Mouse (Mus musculus): Measurements from ENCODE around the gene Eml2. TPM values are rescaled to one million over a fixed set of nuclear protein-coding genes. Genes with fewer than 3 reads are reported as not detected.
A peak's percentile ranks its signal among the peaks of the same experiment; 100 is the strongest.

Eml2 gene
- polyA plus RNA-seq, 1 experiment from 2014 or later, result 14.4 TPM

GRCm38 (mm10) chr7:19179936-19180335 lies 3.7 kb downstream of the Eml2 start:
- no peak for ATAC-seq
- H3K4me1 ChIP-seq (replicated peaks; ENCODE audit: control insufficient read depth, insufficient read depth, low read length), result peaks cover 48% of the 10 kb centered on the region
- no peak overlapping the region for H3K27ac ChIP-seq (ENCODE audit: low read length)
- no peak overlapping the region for H3K9ac ChIP-seq (replicated peaks; ENCODE audit: low read depth, low read length)
- H3K4me2 ChIP-seq (ENCODE audit: low read length), result no peak overlapping the region
- H3K4me3 ChIP-seq (replicated peaks; ENCODE audit: low read length), result no peak overlapping the region; the same call in 1 of the 2 replicates
- WGBS, result 44% methylated on average over 6 of the region's 6 CpGs
- H3K27me3 ChIP-seq (replicated peaks; ENCODE audit: control insufficient read depth, insufficient read depth, low read length), result peaks cover 14% of the 10 kb centered on the region
- no peaks in the 10 kb centered on the region for H3K9me3 ChIP-seq (ENCODE audit: control insufficient read depth, low read length)
- H3K36me3 ChIP-seq (ENCODE audit: control insufficient read depth, insufficient read depth), result no peaks in the 10 kb centered on the region

GRCm38 (mm10) chr7:19180862-19181429 lies 4.7 kb downstream of the Eml2 start:
- Histone ChIP-seq H3K9ac (replicated peaks; ENCODE audit: low read depth, low read length) (peak overlapping the region; percentile 45), H3K4me3 (replicated peaks; ENCODE audit: low read length) (peak overlapping the region; percentile 29), H3K27me3 (replicated peaks; ENCODE audit: control insufficient read depth, insufficient read depth, low read length) (peaks cover 14% of the 10 kb centered on the region), H3K36me3 (ENCODE audit: control insufficient read depth, insufficient read depth) (no peaks in the 10 kb centered on the region), H3K27ac (ENCODE audit: low read length) (no peak overlapping the region), H3K4me1 (replicated peaks; ENCODE audit: control insufficient read depth, insufficient read depth, low read length) (peaks cover 46% of the 10 kb centered on the region), H3K9me3 (ENCODE audit: control insufficient read depth, low read length) (no peaks in the 10 kb centered on the region), H3K4me2 (ENCODE audit: low read length) (peak overlapping the region; percentile 46)
- WGBS, result 2% methylated on average over 26 of the region's 27 CpGs
- ATAC-seq, result no peak

GRCm38 (mm10) chr7:19184250-19184649 lies 8.0 kb downstream of the Eml2 start:
- Histone ChIP-seq H3K4me1 (replicated peaks; ENCODE audit: control insufficient read depth, insufficient read depth, low read length) (peaks cover 26% of the 10 kb centered on the region), H3K4me3 (replicated peaks; ENCODE audit: low read length) (no peak overlapping the region), H3K27me3 (replicated peaks; ENCODE audit: control insufficient read depth, insufficient read depth, low read length) (peaks cover 9% of the 10 kb centered on the region), H3K36me3 (ENCODE audit: control insufficient read depth, insufficient read depth) (peaks cover 12% of the 10 kb centered on the region), H3K4me2 (ENCODE audit: low read length) (no peak overlapping the region), H3K9ac (replicated peaks; ENCODE audit: low read depth, low read length) (no peak overlapping the region), H3K27ac (ENCODE audit: low read length) (peak overlapping the region; percentile 75), H3K9me3 (ENCODE audit: control insufficient read depth, low read length) (no peaks in the 10 kb centered on the region)
- WGBS, result 35% methylated on average over 2 of the region's 2 CpGs
- no peak for ATAC-seq

GRCm38 (mm10) chr7:19184758-19185157 lies 8.5 kb downstream of the Eml2 start:
- 0 out of 2 replicates have a peak, but pooled peaks have one; percentile 26 for ATAC-seq
- no peaks in the 10 kb centered on the region for H3K9me3 ChIP-seq (ENCODE audit: control insufficient read depth, low read length)
- 37% methylated on average over 6 of the region's 6 CpGs for WGBS
- peaks cover 21% of the 10 kb centered on the region for H3K4me1 ChIP-seq (replicated peaks; ENCODE audit: control insufficient read depth, insufficient read depth, low read length)
- peak overlapping the region; percentile 75 for H3K27ac ChIP-seq (ENCODE audit: low read length)
- H3K9ac ChIP-seq (replicated peaks; ENCODE audit: low read depth, low read length), result no peak overlapping the region; the same call in 1 of the 2 replicates
- no peak overlapping the region for H3K4me3 ChIP-seq (replicated peaks; ENCODE audit: low read length)
- peaks cover 4% of the 10 kb centered on the region for H3K27me3 ChIP-seq (replicated peaks; ENCODE audit: control insufficient read depth, insufficient read depth, low read length)
- peaks cover 12% of the 10 kb centered on the region for H3K36me3 ChIP-seq (ENCODE audit: control insufficient read depth, insufficient read depth)
- H3K4me2 ChIP-seq (ENCODE audit: low read length), result no peak overlapping the region

GRCm38 (mm10) chr7:19194676-19195075 lies 18.5 kb downstream of the Eml2 start:
- Histone ChIP-seq H3K4me3 (replicated peaks; ENCODE audit: low read length) (no peak overlapping the region), H3K36me3 (ENCODE audit: control insufficient read depth, insufficient read depth) (peaks cover 22% of the 10 kb centered on the region), H3K27ac (ENCODE audit: low read length) (no peak overlapping the region), H3K27me3 (replicated peaks; ENCODE audit: control insufficient read depth, insufficient read depth, low read length) (no peaks in the 10 kb centered on the region), H3K4me1 (replicated peaks; ENCODE audit: control insufficient read depth, insufficient read depth, low read length) (no peaks in the 10 kb centered on the region), H3K9ac (replicated peaks; ENCODE audit: low read depth, low read length) (no peak overlapping the region), H3K4me2 (ENCODE audit: low read length) (no peak overlapping the region), H3K9me3 (ENCODE audit: control insufficient read depth, low read length) (no peaks in the 10 kb centered on the region)
- WGBS, result 97% methylated on average over 4 of the region's 4 CpGs
- no peak for ATAC-seq

- no peak overlapping the region for H3K9ac ChIP-seq (replicated peaks; ENCODE audit: low read depth, low read length)
- H3K36me3 ChIP-seq (ENCODE audit: control insufficient read depth, insufficient read depth), result peaks cover 22% of the 10 kb centered on the region
- H3K4me2 ChIP-seq (ENCODE audit: low read length), result no peak overlapping the region
- no peak overlapping the region for H3K4me3 ChIP-seq (replicated peaks; ENCODE audit: low read length)
- no peaks in the 10 kb centered on the region for H3K9me3 ChIP-seq (ENCODE audit: control insufficient read depth, low read length)
- H3K27ac ChIP-seq (ENCODE audit: low read length), result no peak overlapping the region
- 73% methylated on average over 6 of the region's 6 CpGs for WGBS
- no peaks in the 10 kb centered on the region for H3K4me1 ChIP-seq (replicated peaks; ENCODE audit: control insufficient read depth, insufficient read depth, low read length)
- no peaks in the 10 kb centered on the region for H3K27me3 ChIP-seq (replicated peaks; ENCODE audit: control insufficient read depth, insufficient read depth, low read length)
- no peak for ATAC-seq
These were observed 20.5 kb downstream of the Eml2 start for GRCm38 (mm10) chr7:19196676-19197075.

GRCm38 (mm10) chr7:19197985-19198384 lies 21.8 kb downstream of the Eml2 start:
- H3K36me3 ChIP-seq (ENCODE audit: control insufficient read depth, insufficient read depth), result peaks cover 20% of the 10 kb centered on the region
- no peak overlapping the region for H3K27ac ChIP-seq (ENCODE audit: low read length)
- no peak overlapping the region for H3K4me2 ChIP-seq (ENCODE audit: low read length)
- H3K9me3 ChIP-seq (ENCODE audit: control insufficient read depth, low read length), result no peaks in the 10 kb centered on the region
- no peak overlapping the region for H3K9ac ChIP-seq (replicated peaks; ENCODE audit: low read depth, low read length)
- ATAC-seq, result no peak
- WGBS, result 38% methylated on average over 2 of the region's 2 CpGs
- H3K27me3 ChIP-seq (replicated peaks; ENCODE audit: control insufficient read depth, insufficient read depth, low read length), result no peaks in the 10 kb centered on the region
- no peak overlapping the region for H3K4me3 ChIP-seq (replicated peaks; ENCODE audit: low read length)
- no peaks in the 10 kb centered on the region for H3K4me1 ChIP-seq (replicated peaks; ENCODE audit: control insufficient read depth, insufficient read depth, low read length)

- H3K4me1 ChIP-seq (replicated peaks; ENCODE audit: control insufficient read depth, insufficient read depth, low read length), result no peaks in the 10 kb centered on the region
- WGBS, result 69% methylated on average over 13 of the region's 15 CpGs
- H3K9ac ChIP-seq (replicated peaks; ENCODE audit: low read depth, low read length), result no peak overlapping the region
- H3K27ac ChIP-seq (ENCODE audit: low read length), result no peak overlapping the region
- no peak overlapping the region for H3K4me2 ChIP-seq (ENCODE audit: low read length)
- no peak overlapping the region for H3K4me3 ChIP-seq (replicated peaks; ENCODE audit: low read length)
- H3K9me3 ChIP-seq (ENCODE audit: control insufficient read depth, low read length), result no peaks in the 10 kb centered on the region
- H3K27me3 ChIP-seq (replicated peaks; ENCODE audit: control insufficient read depth, insufficient read depth, low read length), result no peaks in the 10 kb centered on the region
- no peak for ATAC-seq
- H3K36me3 ChIP-seq (ENCODE audit: control insufficient read depth, insufficient read depth), result peaks cover 11% of the 10 kb centered on the region
These were observed 25.4 kb downstream of the Eml2 start for GRCm38 (mm10) chr7:19201660-19202059.

GRCm38 (mm10) chr7:19202065-19202850 lies 26.0 kb downstream of the Eml2 start:
- 60% methylated on average over 15 of the region's 15 CpGs for WGBS
- H3K4me2 ChIP-seq (ENCODE audit: low read length), result no peak overlapping the region
- no peaks in the 10 kb centered on the region for H3K27me3 ChIP-seq (replicated peaks; ENCODE audit: control insufficient read depth, insufficient read depth, low read length)
- H3K9ac ChIP-seq (replicated peaks; ENCODE audit: low read depth, low read length), result no peak overlapping the region
- no peak for ATAC-seq
- H3K27ac ChIP-seq (ENCODE audit: low read length), result no peak overlapping the region
- H3K4me1 ChIP-seq (replicated peaks; ENCODE audit: control insufficient read depth, insufficient read depth, low read length), result no peaks in the 10 kb centered on the region
- no peaks in the 10 kb centered on the region for H3K9me3 ChIP-seq (ENCODE audit: control insufficient read depth, low read length)
- H3K36me3 ChIP-seq (ENCODE audit: control insufficient read depth, insufficient read depth), result peaks cover 11% of the 10 kb centered on the region
- H3K4me3 ChIP-seq (replicated peaks; ENCODE audit: low read length), result no peak overlapping the region
